Mouse (Mus musculus): ENCODE measurements at regions not wholly inside any gene's neighbourhood (a gene's known extent, or its start where the extent isn't known, plus 50 kb on each side); places are given as distances from the start of the nearest gene placed in this dataset.

- TF ChIP-seq POLR2A (IDR thresholded peaks at IDR 0.05; ENCODE audit: low read depth, low read length) = no peak
- no peak for TF ChIP-seq JUND (conservative IDR thresholded peaks at IDR 0.05; ENCODE audit: low read depth, low read length)
- no peak for TF ChIP-seq ZKSCAN1 (IDR thresholded peaks at IDR 0.05; ENCODE audit: borderline replicate concordance, low read depth, low read length)
- no peak for TF ChIP-seq HCFC1 (IDR thresholded peaks at IDR 0.05; ENCODE audit: low read depth, low read length)
- no peak for TF ChIP-seq CTCF (conservative IDR thresholded peaks at IDR 0.05 in 1 of 2, IDR thresholded peaks at IDR 0.05 in 1 of 2; ENCODE audit: low read depth in 2 of 2, low read length in 2 of 2)
- no peak for TF ChIP-seq SMC3 (IDR thresholded peaks at IDR 0.05; ENCODE audit: low read depth, low read length)
- no peak for TF ChIP-seq POLR2AphosphoS2 (IDR thresholded peaks at IDR 0.05; ENCODE audit: low read depth, low read length)
Measured at GRCm38 (mm10) chr2:169275371-169275770, 312.2 kb downstream of the Gm11011 start.

All from CH12.LX (cell line).